Mouse (Mus musculus) embryonic fibroblast, embryonic 13.5 days (primary cell): ENCODE measurements around the gene Cbx4.

ENCODE experiments used
- CTCF ChIP-seq: IDR thresholded peaks from 2 replicates; pipeline ENCODE4 v1.5.1; 2011; ENCODE audit warnings: mild to moderate bottlenecking, control low read depth, low read length, moderate library complexity, borderline replicate concordance; ENCODE audit not compliant: insufficient read depth
- POLR2A ChIP-seq: IDR thresholded peaks from 2 replicates; pipeline ENCODE4 v1.6.1; 2011; ENCODE audit warnings: low read depth, mild to moderate bottlenecking, control low read depth, low read length, moderate library complexity

- TF ChIP-seq CTCF (no peak), POLR2A (no peak)
These were observed 41.3 kb downstream of the Cbx4 start for GRCm38 (mm10) chr11:119044551-119045337.
